Mouse (Mus musculus) monocyte, adult 2 months (primary cell): ENCODE results near the gene Ap5s1.

Experiments used
- DNase-seq, 2 experiments: peaks; one replicate each; pipeline ENCODE4 v3.0.0; 2022; ENCODE audit warnings: low spot score in 2 of 2, low read depth in 1 of 2

Gene Ap5s1

DNA sequence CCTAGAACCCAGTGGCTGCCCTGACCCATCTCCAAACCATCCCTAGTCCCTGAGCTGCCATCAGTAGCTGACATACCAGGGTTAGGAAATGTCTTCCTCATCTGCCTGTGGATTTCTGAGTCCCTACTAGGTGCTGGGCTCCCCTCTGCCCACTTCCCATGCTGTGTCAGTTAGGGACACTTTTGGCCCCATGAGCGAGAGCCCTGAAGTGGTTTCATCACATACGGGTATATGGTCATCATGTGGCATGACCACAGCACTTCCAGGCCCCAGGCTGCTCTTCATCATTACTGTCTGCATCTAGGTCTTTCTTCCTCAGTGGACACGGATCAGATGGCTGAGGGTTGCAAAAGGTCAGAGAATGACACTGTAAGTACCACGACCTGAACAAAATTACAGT lies at the start of gene Ap5s1:
TSS of gene Ap5s1 (plus strand) at position 301 of the 400 bp plus-strand sequence.
- DNase-seq: no peak

GRCm38 (mm10) chr2:131159491-131159910 lies 47.4 kb upstream of the Ap5s1 start:
- peak in 1 of 2 experiments; percentile 15 for DNase-seq

GRCm38 (mm10) chr2:131159938-131160581 lies 46.8 kb upstream of the Ap5s1 start, which contains the start of gene 1700037H04Rik:
Gene 1700037H04Rik, minus strand, starts transcription at chr2:131160081.
- DNase-seq: peak; percentile 86 to 89

GRCm38 (mm10) chr2:131160671-131161111 lies 46.2 kb upstream of the Ap5s1 start:
- DNase-seq: peak in 1 of 2 experiments; percentile 8

DNA sequence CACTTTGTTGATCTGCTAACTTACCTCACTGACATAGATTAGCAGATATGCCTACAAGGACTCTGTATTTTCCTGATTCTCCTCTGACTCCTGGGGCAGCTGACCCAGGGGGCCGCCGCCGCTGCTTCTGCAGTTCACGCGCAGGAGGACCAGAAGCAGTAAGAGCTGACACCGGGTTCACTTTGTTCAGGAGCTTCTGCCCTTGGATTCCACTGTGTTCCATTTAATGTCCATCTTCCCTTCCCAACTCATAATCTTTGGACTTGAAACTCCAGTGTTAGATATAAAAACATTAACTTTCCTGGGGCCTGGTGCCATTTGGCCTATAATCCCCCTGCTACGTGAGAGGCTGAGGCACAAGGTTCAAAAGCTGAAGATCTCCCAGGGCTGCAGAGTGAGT lies 43.0 kb upstream of the Ap5s1 start:
- DNase-seq: no peak

- no peak for DNase-seq
Observed at GRCm38 (mm10) chr2:131166172-131166571, 40.7 kb upstream of the Ap5s1 start.

DNA sequence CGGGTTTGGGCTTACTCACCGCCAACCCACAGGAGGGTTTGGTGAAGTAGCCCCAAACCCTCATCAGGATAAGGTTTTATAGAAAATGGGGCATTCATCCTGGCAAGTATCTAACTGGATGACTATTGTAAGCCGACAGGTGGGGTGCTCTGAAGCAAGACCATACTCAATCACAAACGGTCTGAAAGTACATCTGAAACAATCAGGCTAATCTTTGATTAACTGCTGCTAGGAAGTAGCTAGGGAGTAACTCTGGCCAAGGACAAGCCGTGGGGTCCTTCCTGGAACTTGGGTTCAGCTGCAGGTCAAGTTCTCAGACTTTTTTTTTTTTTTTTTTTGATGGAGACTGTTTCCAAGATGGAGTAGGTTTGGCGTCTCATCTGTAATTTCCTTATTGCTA lies 38.9 kb upstream of the Ap5s1 start:
- DNase-seq: no peak

GRCm38 (mm10) chr2:131168914-131169313 lies 38.0 kb upstream of the Ap5s1 start:
- DNase-seq: no peak

DNA sequence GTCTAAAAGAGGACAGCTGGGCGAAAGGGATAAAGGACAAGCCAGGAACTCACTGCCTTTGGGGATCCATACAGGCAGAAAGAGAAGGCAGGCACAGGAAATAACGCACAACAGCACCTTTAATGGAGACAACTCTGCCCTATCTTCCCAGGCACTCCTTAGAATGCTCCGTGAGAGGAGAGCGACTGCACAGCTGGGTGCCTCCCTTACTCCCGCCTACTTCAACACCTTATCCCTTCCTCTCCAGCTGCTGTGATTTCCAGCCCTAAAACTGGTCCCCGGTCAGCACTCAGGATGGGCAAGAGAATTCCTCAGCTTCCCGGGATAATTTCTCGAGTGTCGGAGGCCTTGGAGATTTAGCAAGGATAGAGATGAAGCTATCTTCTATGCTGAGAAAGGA lies 35.9 kb upstream of the Ap5s1 start:
- no peak for DNase-seq

DNA sequence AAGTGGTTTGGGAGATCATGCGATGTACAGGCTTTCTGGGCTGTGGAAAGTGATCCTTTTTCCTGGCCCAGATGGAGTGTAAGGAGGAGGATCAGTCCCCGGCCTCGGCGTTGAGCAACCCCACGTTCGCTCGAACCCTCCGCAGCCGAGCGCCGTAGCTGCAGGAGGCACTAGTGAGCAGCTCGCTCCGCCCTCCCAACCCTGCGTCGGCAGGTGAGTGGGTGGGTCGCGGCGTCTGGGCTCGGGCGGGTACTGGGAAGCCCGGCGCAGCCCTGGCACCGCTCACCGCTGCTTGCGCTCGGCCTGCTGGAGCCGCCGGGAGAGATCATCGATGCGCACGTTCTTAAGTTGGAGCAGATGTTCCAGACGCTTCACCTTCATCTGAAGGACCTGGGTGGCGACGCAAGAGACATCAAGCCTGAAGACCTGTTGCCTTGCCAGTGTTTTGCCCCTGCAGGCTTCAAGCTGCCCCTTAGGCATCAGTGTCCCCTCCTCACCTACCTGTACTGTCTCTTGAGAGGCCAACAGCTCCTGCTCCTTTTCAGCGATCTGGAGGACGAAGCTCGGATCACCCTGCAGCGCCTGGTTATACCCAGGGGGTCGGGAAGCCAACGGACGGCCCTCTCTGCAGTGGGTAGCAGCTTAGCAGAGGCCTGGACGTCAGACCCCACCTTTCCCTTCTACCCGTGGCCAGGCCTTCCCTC lies 35.3 kb upstream of the Ap5s1 start:
- peak in 1 of 2 experiments; percentile 19 for DNase-seq

- DNase-seq: no peak
Observed at GRCm38 (mm10) chr2:131172322-131172721, 34.6 kb upstream of the Ap5s1 start.

GRCm38 (mm10) chr2:131174700-131175099 lies 32.2 kb upstream of the Ap5s1 start:
- peak in 1 of 2 experiments; percentile 31 for DNase-seq

DNA sequence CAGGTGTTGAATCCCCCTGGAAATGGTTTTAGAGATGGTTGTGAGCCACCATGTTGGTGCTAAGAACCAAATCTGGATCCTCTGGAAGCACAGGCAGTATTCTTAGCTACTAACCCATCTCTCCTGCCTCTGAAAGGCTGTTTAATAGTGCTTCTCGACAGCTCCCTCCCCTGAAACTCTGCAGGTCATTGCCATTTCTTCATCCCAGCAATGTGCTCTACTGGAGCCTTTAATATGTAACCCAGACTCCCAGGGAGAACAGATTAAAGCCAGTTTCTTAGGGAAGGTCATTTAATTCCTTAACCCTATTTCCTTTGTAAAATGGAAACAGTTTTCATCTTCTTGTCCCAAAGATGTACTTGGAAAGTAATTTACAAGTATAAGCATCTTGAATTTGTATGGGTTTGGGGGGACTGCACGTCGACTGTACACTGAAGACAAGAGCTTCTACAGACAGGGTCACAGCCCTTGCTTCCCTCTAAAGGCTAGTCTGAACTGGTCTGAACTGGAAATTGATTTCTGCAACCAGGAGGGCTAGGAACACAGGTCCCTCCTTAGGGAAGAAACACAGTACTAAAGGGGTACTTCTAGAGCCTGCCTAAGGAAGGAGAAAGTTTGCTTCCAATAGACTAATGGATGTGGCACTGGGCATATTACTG lies 31.5 kb upstream of the Ap5s1 start:
- no peak for DNase-seq

GRCm38 (mm10) chr2:131175945-131176309 lies 31.0 kb upstream of the Ap5s1 start:
- no peak for DNase-seq

DNA sequence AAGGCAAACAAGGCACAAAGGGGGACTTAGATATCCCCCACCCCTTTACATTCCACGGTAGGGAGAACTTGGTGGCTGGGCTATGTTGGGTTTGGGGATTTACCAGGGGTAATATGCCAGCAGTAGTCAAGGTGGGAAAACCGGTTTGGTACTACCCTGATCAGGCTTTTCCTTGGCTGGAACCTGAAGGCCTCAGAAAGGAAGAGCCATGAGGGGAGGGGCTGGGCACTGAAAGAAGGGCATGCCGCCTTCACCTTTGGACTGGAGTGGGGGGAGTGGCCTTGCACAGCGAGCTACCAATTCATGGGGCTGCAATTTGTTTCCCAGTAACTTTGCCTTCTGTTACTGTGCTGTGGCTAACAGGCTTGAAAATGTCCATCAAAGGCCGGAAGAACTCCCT lies 30.4 kb upstream of the Ap5s1 start:
- no peak for DNase-seq

- no peak for DNase-seq
Observed at GRCm38 (mm10) chr2:131177932-131178331, 28.9 kb upstream of the Ap5s1 start.

DNA sequence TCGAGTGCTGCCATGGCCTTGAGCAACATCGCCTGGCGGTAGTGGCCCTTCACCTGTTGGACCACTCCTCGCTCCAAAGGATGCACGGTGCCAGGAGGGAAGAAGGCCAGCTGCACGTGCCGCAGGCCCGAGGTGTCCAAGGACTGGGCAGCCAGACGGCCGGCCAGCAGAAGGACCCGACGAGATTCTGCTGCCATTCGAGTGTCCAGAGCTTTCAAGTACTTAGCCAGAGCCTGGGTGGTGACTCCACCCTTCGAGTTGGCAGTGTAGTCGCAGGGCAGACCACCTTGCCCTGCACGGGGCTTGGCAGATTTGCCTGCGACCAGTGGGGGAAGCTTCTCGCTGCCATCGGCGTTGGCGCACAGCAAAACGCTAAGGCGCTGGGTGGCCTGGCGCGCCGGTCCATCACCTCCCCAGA lies 28.0 kb upstream of the Ap5s1 start:
- DNase-seq: no peak

- DNase-seq: peak in 1 of 2 experiments; percentile 19
Observed at GRCm38 (mm10) chr2:131179246-131179886, 27.5 kb upstream of the Ap5s1 start.

- DNase-seq: peak in 1 of 2 experiments; percentile 72
Observed at GRCm38 (mm10) chr2:131179990-131180587, 26.8 kb upstream of the Ap5s1 start, which contains the start of gene Cenpb. Gene Cenpb, minus strand, starts transcription at chr2:131180067.

GRCm38 (mm10) chr2:131186343-131186742 lies 20.5 kb upstream of the Ap5s1 start:
- no peak for DNase-seq
